In the genomic region with DNA sequence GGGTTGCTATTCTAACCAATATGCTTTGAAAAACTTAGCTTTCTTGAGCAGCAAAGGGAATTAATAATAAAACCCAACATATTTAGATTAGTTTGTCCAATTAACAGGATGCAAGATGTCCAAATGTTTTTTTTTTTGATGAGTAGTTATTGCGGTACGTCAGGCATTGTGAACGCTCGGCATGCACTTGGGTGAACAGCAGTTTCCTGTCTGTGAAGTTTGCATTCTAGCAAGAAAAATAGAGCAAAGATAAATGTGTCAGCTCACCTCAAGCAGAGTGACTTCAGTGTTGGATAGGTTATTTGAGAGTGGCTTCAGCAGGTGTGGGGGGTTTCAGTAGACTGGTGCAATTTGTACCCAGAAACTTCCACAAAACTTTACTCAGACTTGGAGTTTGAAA, we compare ENCODE assay signal across 18 mouse cellular contexts.
"Had no signal": no experiment of that assay in that cellular context is flagged by ENCODE, and none has a peak within 500 bp of the region (broad histone marks: within the 10 kb centered on the region; RNA-seq: fewer than 3 reads in every experiment).

No protein-coding gene starts in this region.

- DNase-seq: kidney, adult 2 months; kidney, postnatal 25 days; layer of hippocampus, postnatal 36 days; liver; lung, adult 18-20 months; lung, postnatal 10 days; lung, postnatal 36 days had no signal

- H3K27me3 ChIP-seq: limb, embryonic 13.5 days; liver, embryonic 12.5 days; liver, embryonic 15.5 days; lung, embryonic 15.5 days; megakaryocyte, embryonic 14.5 days; midbrain, embryonic 13.5 days; stomach, embryonic 15.5 days had no signal

- H3K4me3 ChIP-seq: limb, embryonic 10.5 days; limb, embryonic 13.5 days; liver, embryonic 12.5 days; liver, embryonic 15.5 days; lung, embryonic 15.5 days; megakaryocyte, embryonic 14.5 days; midbrain, embryonic 10.5 days; midbrain, embryonic 13.5 days; stomach, embryonic 15.5 days had no signal

- H3K27ac ChIP-seq: limb, embryonic 10.5 days; limb, embryonic 13.5 days; liver, embryonic 12.5 days; liver, embryonic 15.5 days; lung, embryonic 15.5 days; midbrain, embryonic 10.5 days; midbrain, embryonic 13.5 days; stomach, embryonic 15.5 days had no signal

- ATAC-seq: inflammation-experienced regulatory T-cells, adult 6 months; intestine, embryonic 16.5 days; liver, embryonic 12.5 days; midbrain, embryonic 13.5 days had no signal

- H3K36me3 ChIP-seq: limb, embryonic 10.5 days; limb, embryonic 13.5 days; liver, embryonic 12.5 days; liver, embryonic 15.5 days; lung, embryonic 15.5 days; midbrain, embryonic 10.5 days; midbrain, embryonic 13.5 days; stomach, embryonic 15.5 days had no signal

- H3K9me3 ChIP-seq: limb, embryonic 10.5 days; limb, embryonic 13.5 days; liver, embryonic 12.5 days; liver, embryonic 15.5 days; lung, embryonic 15.5 days; megakaryocyte, embryonic 14.5 days; midbrain, embryonic 10.5 days; midbrain, embryonic 13.5 days; stomach, embryonic 15.5 days had no signal

- H3K9ac ChIP-seq: limb, embryonic 13.5 days; liver, embryonic 12.5 days; liver, embryonic 15.5 days; lung, embryonic 15.5 days; midbrain, embryonic 13.5 days; stomach, embryonic 15.5 days had no signal

- H3K4me2 ChIP-seq: limb, embryonic 13.5 days; liver, embryonic 12.5 days; liver, embryonic 15.5 days; lung, embryonic 15.5 days; midbrain, embryonic 13.5 days; stomach, embryonic 15.5 days had no signal

- H3K4me1 ChIP-seq: limb, embryonic 10.5 days; limb, embryonic 13.5 days; liver, embryonic 12.5 days; liver, embryonic 15.5 days; lung, embryonic 15.5 days; midbrain, embryonic 10.5 days; midbrain, embryonic 13.5 days; stomach, embryonic 15.5 days had no signal
